Mouse (Mus musculus): ENCODE results near the gene Gna13. TPM values are rescaled to one million over a fixed set of nuclear protein-coding genes. Genes with fewer than 3 reads are reported as not detected.

The Gna13 gene
- 16.0 TPM for polyA plus RNA-seq (2014; fragmentation: Illumina TruSeq; extraction: RNeasy Lipid Tissue Mini Kit (QIAGEN cat#74804); ENCODE audit: low read depth, low replicate concordance)

DNA sequence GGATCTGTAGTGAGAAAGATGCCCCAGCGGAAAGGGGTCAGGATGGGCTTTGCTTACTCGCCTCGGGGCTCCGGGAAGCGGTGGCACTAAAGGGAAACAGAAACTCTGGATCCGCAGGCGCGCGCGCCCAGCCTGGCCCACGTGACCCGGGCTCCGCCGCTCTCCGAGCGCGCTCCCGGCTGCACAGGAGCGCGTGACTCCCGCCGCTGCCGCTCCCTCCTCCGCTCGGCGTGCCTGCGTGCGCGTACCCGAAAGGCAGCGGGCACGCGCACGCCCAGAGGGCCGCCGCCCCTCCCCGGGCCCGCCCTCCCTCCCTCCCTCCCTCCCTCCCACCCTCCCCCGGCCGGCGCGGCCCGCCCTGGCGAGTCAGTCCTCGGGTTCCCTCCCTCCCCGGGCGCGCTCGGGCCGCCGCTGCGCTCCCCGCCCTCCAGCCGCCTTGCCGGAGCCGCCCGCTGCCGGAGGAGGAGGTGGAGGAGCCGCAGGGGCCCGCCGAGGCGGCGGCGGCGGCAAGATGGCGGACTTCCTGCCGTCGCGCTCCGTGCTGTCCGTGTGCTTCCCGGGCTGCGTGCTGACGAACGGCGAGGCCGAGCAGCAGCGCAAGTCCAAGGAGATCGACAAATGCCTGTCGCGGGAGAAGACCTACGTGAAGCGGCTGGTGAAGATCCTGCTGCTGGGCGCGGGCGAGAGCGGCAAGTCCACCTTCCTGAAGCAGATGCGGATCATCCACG, at the start of gene Gna13:
Gna13 (plus strand) TSS at position 369 of the 728 bp plus-strand sequence.

DNA sequence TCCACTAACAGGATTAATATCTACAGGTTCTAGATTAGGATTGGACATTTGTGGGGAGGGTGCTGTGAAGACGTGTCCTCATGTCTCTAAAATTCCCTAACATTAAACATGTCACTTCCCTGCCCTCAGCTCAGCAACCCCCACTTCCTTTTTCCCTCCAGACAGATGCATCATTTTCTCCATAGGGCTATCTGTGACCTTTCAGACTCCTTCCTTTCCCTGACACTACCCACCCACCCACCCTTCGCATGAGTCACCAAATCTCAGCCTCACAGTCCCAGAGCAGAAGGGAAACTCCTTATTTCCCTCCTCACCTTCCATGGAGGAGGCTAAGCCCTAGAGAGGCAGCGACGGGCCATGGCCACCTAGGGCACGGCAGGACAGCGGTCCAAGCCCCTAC, 51.0 kb downstream of the Gna13 start, which contains the start of gene 9930022D16Rik:
9930022D16Rik (plus strand) TSS at position 301 of the 400 bp plus-strand sequence.

DNA sequence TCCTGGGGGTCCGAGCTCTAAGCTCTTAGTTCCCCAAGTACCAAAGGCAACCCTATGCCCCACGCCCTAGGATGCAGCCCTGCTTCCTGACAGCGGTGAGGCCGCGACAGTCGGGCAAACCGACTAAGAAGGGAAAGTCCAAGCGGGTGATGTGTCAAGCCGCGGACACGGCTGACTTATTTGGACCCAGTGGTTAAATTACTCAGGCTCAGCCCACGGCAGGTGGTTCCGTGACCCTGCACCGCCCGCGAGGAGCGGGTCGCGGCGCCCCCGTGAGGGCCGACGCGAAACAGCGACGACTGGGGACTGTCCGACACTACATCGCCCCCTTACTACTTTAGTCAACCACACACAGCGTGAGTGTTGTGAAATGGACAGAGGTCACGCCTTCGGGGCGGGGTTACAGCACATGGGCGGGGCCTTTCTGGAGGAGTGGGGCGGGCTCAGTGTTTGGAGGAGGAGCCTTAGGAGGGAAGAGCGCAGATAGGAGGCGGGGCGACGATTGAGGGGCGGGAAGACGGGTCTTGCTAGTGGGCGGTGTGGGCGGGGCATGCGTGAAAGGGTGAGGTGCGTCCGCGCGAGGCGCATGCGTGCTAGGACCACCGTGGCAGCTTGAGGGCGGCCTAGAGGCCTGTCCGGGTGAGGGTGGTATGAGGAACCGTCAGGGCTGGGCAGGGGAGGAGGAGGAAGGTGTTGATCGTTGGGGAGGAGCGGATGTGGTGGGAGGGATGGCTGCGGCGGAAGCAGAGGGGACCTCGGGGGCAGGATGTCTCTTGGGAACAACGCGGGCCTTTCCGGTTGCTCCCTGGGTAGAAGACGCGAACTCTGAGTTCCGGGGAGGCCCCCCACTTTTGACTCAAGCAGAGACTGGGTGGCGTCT, 63.0 kb downstream of the Gna13 start, which contains the start of gene Amz2:
Amz2 (plus strand) TSS at position 555 of the 880 bp plus-strand sequence.

Other genes starting within 250 kb of the Gna13 start
- gene E030025P04Rik, start 218.5 kb upstream of the Gna13 start, polyA plus RNA-seq (2014; fragmentation: Illumina TruSeq; extraction: RNeasy Lipid Tissue Mini Kit (QIAGEN cat#74804); ENCODE audit: low read depth, low replicate concordance) = not detected
- gene Rgs9, start 64.7 kb upstream of the Gna13 start, polyA plus RNA-seq (2014; fragmentation: Illumina TruSeq; extraction: RNeasy Lipid Tissue Mini Kit (QIAGEN cat#74804); ENCODE audit: low read depth, low replicate concordance) = not detected
- gene 9930022D16Rik, start 51.1 kb downstream of the Gna13 start, polyA plus RNA-seq (2014; fragmentation: Illumina TruSeq; extraction: RNeasy Lipid Tissue Mini Kit (QIAGEN cat#74804); ENCODE audit: low read depth, low replicate concordance) = not detected
- 15.0 TPM for gene Amz2, start 63.1 kb downstream of the Gna13 start, polyA plus RNA-seq (2014; fragmentation: Illumina TruSeq; extraction: RNeasy Lipid Tissue Mini Kit (QIAGEN cat#74804); ENCODE audit: low read depth, low replicate concordance)
- gene Arsg, start 110.5 kb downstream of the Gna13 start, polyA plus RNA-seq (2014; fragmentation: Illumina TruSeq; extraction: RNeasy Lipid Tissue Mini Kit (QIAGEN cat#74804); ENCODE audit: low read depth, low replicate concordance) = 6.0 TPM
- gene Slc16a6, start 110.8 kb downstream of the Gna13 start, polyA plus RNA-seq (2014; fragmentation: Illumina TruSeq; extraction: RNeasy Lipid Tissue Mini Kit (QIAGEN cat#74804); ENCODE audit: low read depth, low replicate concordance) = 5.9 TPM
- gene Wipi1, start 249.1 kb downstream of the Gna13 start, polyA plus RNA-seq (2014; fragmentation: Illumina TruSeq; extraction: RNeasy Lipid Tissue Mini Kit (QIAGEN cat#74804); ENCODE audit: low read depth, low replicate concordance) = 10.5 TPM

All from liver, adult 10 weeks (tissue).